8 mouse cellular contexts compared by ENCODE assay signal in genomic region chr1:92474066-92474578, GRCm38 (mm10). TPM values are rescaled to one million over a fixed set of nuclear protein-coding genes. Genes with fewer than 3 reads are reported as not detected.
DNase-seq lines count a peak whose midpoint lies in the region; ATAC-seq and TF ChIP-seq lines count a peak whose summit lies in the region.

No protein-coding gene starts in this region.

- TF ChIP-seq CTCF in layer of hippocampus, adult 2 months (conservative IDR thresholded peaks at IDR 0.05) = no peak

- no peaks in the 10 kb centered on the region for H3K9me3 ChIP-seq in hindbrain, embryonic 15.5 days
- H3K9me3 ChIP-seq in midbrain, embryonic 14.5 days (ENCODE audit: control insufficient read depth, low read length) = no peaks in the 10 kb centered on the region

- peak overlapping the region; percentile 58 for H3K9ac ChIP-seq in hindbrain, embryonic 15.5 days
- peak overlapping the region; percentile 92 for H3K9ac ChIP-seq in midbrain, embryonic 14.5 days (replicated peaks; ENCODE audit: low read length)

- peak overlapping the region; percentile 98 for H3K4me3 ChIP-seq in layer of hippocampus, adult 2 months
- peak overlapping the region; percentile 76 for H3K4me3 ChIP-seq in brown adipose tissue, adult 24 weeks (ENCODE audit: insufficient read depth, low read depth, low read length)
- peak overlapping the region; percentile 78 for H3K4me3 ChIP-seq in hindbrain, embryonic 15.5 days
- H3K4me3 ChIP-seq in midbrain, embryonic 14.5 days (replicated peaks; ENCODE audit: low read depth, low read length) = peak overlapping the region; percentile 96

- peak; percentile 42 for ATAC-seq in hindbrain, embryonic 15.5 days (ENCODE audit: low FRiP score, low read depth)
- ATAC-seq in midbrain, embryonic 14.5 days (ENCODE audit: low FRiP score, low TSS enrichment) = peak; percentile 59

- peaks cover 3% of the 10 kb centered on the region; the same call in 1 of the 2 replicates for H3K27me3 ChIP-seq in hindbrain, embryonic 15.5 days
- no peaks in the 10 kb centered on the region for H3K27me3 ChIP-seq in midbrain, embryonic 14.5 days (ENCODE audit: control insufficient read depth, insufficient read depth, low read length)

- peaks cover 17% of the 10 kb centered on the region for H3K36me3 ChIP-seq in hindbrain, embryonic 15.5 days
- peaks cover 19% of the 10 kb centered on the region for H3K36me3 ChIP-seq in midbrain, embryonic 14.5 days (ENCODE audit: control insufficient read depth, insufficient read depth, low read length)

- peak overlapping the region; percentile 100 for H3K4me2 ChIP-seq in hindbrain, embryonic 15.5 days
- peak overlapping the region; percentile 93 for H3K4me2 ChIP-seq in midbrain, embryonic 14.5 days (ENCODE audit: low read length)

- DNase-seq in layer of hippocampus, adult 2 months (ENCODE audit: low spot score in 2 of 2) = no peak
- no peak for DNase-seq in layer of hippocampus, adult 9-11 months
- DNase-seq in midbrain, embryonic 14.5 days = peak; percentile 44
- DNase-seq in thymus, postnatal 36 days = no peak
- DNase-seq in spleen, postnatal 14 days (ENCODE audit: low spot score in 2 of 2) = no peak
- DNase-seq in frontal cortex, postnatal 10 days (ENCODE audit: low spot score in 2 of 2) = no peak

- H3K27ac ChIP-seq in layer of hippocampus, adult 2 months = peak overlapping the region; percentile 96
- H3K27ac ChIP-seq in brown adipose tissue, adult 24 weeks (replicated peaks; ENCODE audit: low read depth, low read length) = peak overlapping the region; percentile 61
- peak overlapping the region; percentile 61 for H3K27ac ChIP-seq in hindbrain, embryonic 15.5 days (replicated peaks)
- H3K27ac ChIP-seq in midbrain, embryonic 14.5 days (replicated peaks; ENCODE audit: low read depth, low read length) = 0 out of 2 replicates have a peak overlapping the region, but pooled peaks have one; percentile 37

- no peaks in the 10 kb centered on the region for H3K4me1 ChIP-seq in brown adipose tissue, adult 24 weeks (ENCODE audit: control insufficient read depth, insufficient read depth, insufficient read length, low read length)
- peaks cover 22% of the 10 kb centered on the region for H3K4me1 ChIP-seq in hindbrain, embryonic 15.5 days (replicated peaks)
- peaks cover 10% of the 10 kb centered on the region for H3K4me1 ChIP-seq in midbrain, embryonic 14.5 days (ENCODE audit: control insufficient read depth, insufficient read depth, low read length)

- 7% methylated on average over 10 of the region's 10 CpGs for WGBS in hindbrain, embryonic 15.5 days
- WGBS in midbrain, embryonic 14.5 days = 7% methylated on average over 10 of the region's 10 CpGs

RNA-seq across cellular contexts. Expression of gene Ndufa10, which starts 0.5 kb away (rescaled TPM):
- 100 to 1,000 TPM; 275 to 279 TPM for total RNA-seq in layer of hippocampus, adult 2 months (2021)
- polyA plus RNA-seq in brown adipose tissue, adult 24 weeks (2012; ENCODE audit: insufficient read depth, insufficient read length, missing spikeins) = 1,771 and 1,863 TPM in 2 replicates
- 314 and 315 TPM in 2 replicates for polyA plus RNA-seq in hindbrain, embryonic 15.5 days (2015; fragmentation: Nextera tagmentation; extraction: Ambion mirVana)
- polyA plus RNA-seq in midbrain, embryonic 14.5 days (2014; fragmentation: Nextera tagmentation; extraction: Ambion mirVana) = 286 and 304 TPM in 2 replicates

RNA-seq across cellular contexts. Expression of gene Olfr1416, which starts 10.8 kb away (rescaled TPM):
- not detected for total RNA-seq in layer of hippocampus, adult 2 months (2021)
- polyA plus RNA-seq in brown adipose tissue, adult 24 weeks (2012; ENCODE audit: insufficient read depth, insufficient read length, missing spikeins) = not detected in 2 replicates
- not detected in 2 replicates for polyA plus RNA-seq in hindbrain, embryonic 15.5 days (2015; fragmentation: Nextera tagmentation; extraction: Ambion mirVana)
- polyA plus RNA-seq in midbrain, embryonic 14.5 days (2014; fragmentation: Nextera tagmentation; extraction: Ambion mirVana) = not detected in 2 replicates

RNA-seq across cellular contexts. Expression of gene Olfr1415, which starts 21.8 kb away (rescaled TPM):
- not detected for total RNA-seq in layer of hippocampus, adult 2 months (2021)
- not detected in 2 replicates for polyA plus RNA-seq in brown adipose tissue, adult 24 weeks (2012; ENCODE audit: insufficient read depth, insufficient read length, missing spikeins)
- not detected in 2 replicates for polyA plus RNA-seq in hindbrain, embryonic 15.5 days (2015; fragmentation: Nextera tagmentation; extraction: Ambion mirVana)
- polyA plus RNA-seq in midbrain, embryonic 14.5 days (2014; fragmentation: Nextera tagmentation; extraction: Ambion mirVana) = not detected in 2 replicates

RNA-seq across cellular contexts. Expression of gene Olfr1414, which starts 44.3 kb away (rescaled TPM):
- total RNA-seq in layer of hippocampus, adult 2 months (2021) = not detected
- not detected in 2 replicates for polyA plus RNA-seq in brown adipose tissue, adult 24 weeks (2012; ENCODE audit: insufficient read depth, insufficient read length, missing spikeins)
- polyA plus RNA-seq in hindbrain, embryonic 15.5 days (2015; fragmentation: Nextera tagmentation; extraction: Ambion mirVana) = not detected in 2 replicates
- not detected in 2 replicates for polyA plus RNA-seq in midbrain, embryonic 14.5 days (2014; fragmentation: Nextera tagmentation; extraction: Ambion mirVana)

Comparison
In these comparisons a context has a peak if more than half of its experiments do, and no peak if none do; other contexts are left out.
1. H3K27ac ChIP-seq: peak in every context shown above with its lines; median percentile 96 in layer of hippocampus, adult 2 months; 61 in brown adipose tissue, adult 24 weeks; 61 in hindbrain, embryonic 15.5 days; 37 in midbrain, embryonic 14.5 days.